Mouse (Mus musculus) kidney, adult 2 months (tissue): Measurements from ENCODE around the gene Hkdc1.

Source experiments
- CTCF ChIP-seq: fragments of 200-500 bp; conservative IDR thresholded peaks from 2 replicates; pipeline ENCODE4 v1.5.1; 2011; ENCODE audit warnings: low read depth, mild to moderate bottlenecking, control low read depth, low read length, moderate library complexity, mixed read lengths; ENCODE audit not compliant: insufficient read depth, insufficient read length
- POLR2A ChIP-seq: fragments of 200-500 bp; IDR thresholded peaks from one replicate; pipeline ENCODE4 v1.6.1; 2011; ENCODE audit warnings: low read depth, low read length, control low read depth

DNA sequence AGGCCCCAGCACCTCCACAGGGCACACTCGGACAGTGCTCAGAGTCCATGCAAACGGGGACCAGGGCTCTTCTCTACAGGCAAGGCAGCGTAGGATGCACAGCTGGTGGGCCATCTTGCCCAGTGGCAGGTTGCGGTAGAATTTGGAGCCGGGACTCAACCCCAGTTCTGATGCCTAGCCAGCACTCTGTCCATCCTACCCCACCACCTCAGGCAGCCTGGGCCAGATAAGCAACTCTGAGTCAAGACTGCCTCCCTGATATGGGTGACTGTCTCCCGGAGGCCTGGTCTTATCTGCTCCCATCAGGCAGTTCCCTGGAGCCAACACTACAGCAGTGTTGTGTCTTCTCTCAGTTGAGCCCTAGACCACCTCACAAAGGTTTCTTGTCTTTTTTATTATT is 79.8 kb downstream of the Hkdc1 start:
- no peak for TF ChIP-seq CTCF
- TF ChIP-seq POLR2A, result no peak
